Mouse (Mus musculus): ENCODE measurements around the gene Rragc. TPM values are rescaled to one million over a fixed set of nuclear protein-coding genes. Genes with fewer than 3 reads are reported as not detected.
A peak's percentile ranks its signal among the peaks of the same experiment; 100 is the strongest.

The Rragc gene
- 80.9 TPM for polyA plus RNA-seq (2021)

- no peaks in the 10 kb centered on the region for H3K27me3 ChIP-seq
- in situ Hi-C loops (cut with MboI; ENCODE audit: low pct_unique_long_range_greater_than_20kb), result loop anchor here (25.0 kb wide), 1 partner anchor 505 kb away; no protein-coding TSS in a partner anchor
- DNase-seq (ENCODE audit: low read depth, low spot score) (peak; percentile 76), ATAC-seq (peak; percentile 98)
- no peak for TF ChIP-seq CTCF (IDR thresholded peaks at IDR 0.05)
- ChIA-PET POLR2A (interaction anchor here (0.6 to 1.3 kb wide), 3 partner anchors 11 to 13 kb away, joined by 3 to 4 read pairs (median 3); partner anchors contain the start of gene Mycbp), CTCF (no interaction called here)
Observed at GRCm38 (mm10) chr4:123916748-123917547, at the start of gene Rragc. Rragc (plus strand) TSS chr4:123917446.

- in situ Hi-C loops (cut with MboI; ENCODE audit: low pct_unique_long_range_greater_than_20kb), result no loop called here
- ChIA-PET CTCF (no interaction called here), POLR2A (no interaction called here)
- TF ChIP-seq CTCF (IDR thresholded peaks at IDR 0.05), result no peak
- H3K27me3 ChIP-seq, result no peaks in the 10 kb centered on the region
- ATAC-seq (no peak), DNase-seq (ENCODE audit: low read depth, low spot score) (no peak)
Observed at GRCm38 (mm10) chr4:123893726-123894125, 23.5 kb upstream of the Rragc start.

GRCm38 (mm10) chr4:123894295-123894694 is 23.0 kb upstream of the Rragc start:
- H3K27me3 ChIP-seq, result no peaks in the 10 kb centered on the region
- ATAC-seq, result no peak
- ChIA-PET POLR2A (no interaction called here), CTCF (no interaction called here)
- no peak for DNase-seq (ENCODE audit: low read depth, low spot score)
- no peak for TF ChIP-seq CTCF (IDR thresholded peaks at IDR 0.05)
- in situ Hi-C loops (cut with MboI; ENCODE audit: low pct_unique_long_range_greater_than_20kb), result no loop called here

- H3K27me3 ChIP-seq, result no peaks in the 10 kb centered on the region
- no peak for TF ChIP-seq CTCF (IDR thresholded peaks at IDR 0.05)
- in situ Hi-C loops (cut with MboI; ENCODE audit: low pct_unique_long_range_greater_than_20kb), result no loop called here
- ChIA-PET CTCF (interaction anchor here (0.7 to 2.6 kb wide), 13 partner anchors 18 to 151 kb away, joined by 3 to 19 read pairs (median 3); no protein-coding TSS in a partner anchor), POLR2A (no interaction called here)
- DNase-seq (ENCODE audit: low read depth, low spot score), result no peak
- no peak for ATAC-seq
Observed at GRCm38 (mm10) chr4:123898696-123899095, 18.6 kb upstream of the Rragc start.

- in situ Hi-C loops (cut with MboI; ENCODE audit: low pct_unique_long_range_greater_than_20kb), result loop anchor here (5.0 to 25.0 kb wide), 2 partner anchors 141 to 491 kb away; no protein-coding TSS in a partner anchor
- ATAC-seq (no peak), DNase-seq (ENCODE audit: low read depth, low spot score) (no peak)
- ChIA-PET CTCF (interaction anchor here (1.2 kb wide), 1 partner anchor 145 kb away, joined by 4 read pairs; no protein-coding TSS in a partner anchor), POLR2A (interaction anchor here (1.5 kb wide), 1 partner anchor 14 kb away, joined by 4 read pairs; the partner anchor contains the start of genes 4930535I16Rik and Rragc)
- TF ChIP-seq CTCF (IDR thresholded peaks at IDR 0.05), result no peak
- no peaks in the 10 kb centered on the region for H3K27me3 ChIP-seq
Observed at GRCm38 (mm10) chr4:123903432-123903831, 13.8 kb upstream of the Rragc start.

GRCm38 (mm10) chr4:123904333-123905125 is 12.7 kb upstream of the Rragc start, which contains the start of gene Mycbp:
Mycbp (plus strand) TSS chr4:123904832.
- in situ Hi-C loops (cut with MboI; ENCODE audit: low pct_unique_long_range_greater_than_20kb), result loop anchor here (5.0 to 25.0 kb wide), 2 partner anchors 142 to 492 kb away; no protein-coding TSS in a partner anchor
- ChIA-PET CTCF (no interaction called here), POLR2A (interaction anchor here (1.5 kb wide), 1 partner anchor 13 kb away, joined by 4 read pairs; the partner anchor contains the start of genes 4930535I16Rik and Rragc)
- no peak for TF ChIP-seq CTCF (IDR thresholded peaks at IDR 0.05)
- DNase-seq (ENCODE audit: low read depth, low spot score), result peak; percentile 88
- ATAC-seq, result peak; percentile 96
- H3K27me3 ChIP-seq, result no peaks in the 10 kb centered on the region

GRCm38 (mm10) chr4:123905126-123905668 is 12.0 kb upstream of the Rragc start:
- no peak for TF ChIP-seq CTCF (IDR thresholded peaks at IDR 0.05)
- ChIA-PET POLR2A (interaction anchor here (0.6 kb wide), 1 partner anchor 26 kb away, joined by 3 read pairs; no protein-coding TSS in a partner anchor), CTCF (no interaction called here)
- DNase-seq (ENCODE audit: low read depth, low spot score), result no peak
- H3K27me3 ChIP-seq, result no peaks in the 10 kb centered on the region
- peak; percentile 56 for ATAC-seq
- in situ Hi-C loops (cut with MboI; ENCODE audit: low pct_unique_long_range_greater_than_20kb), result loop anchor here (25.0 kb wide), 1 partner anchor 493 kb away; no protein-coding TSS in a partner anchor

- POLR2A ChIA-PET, result interaction anchor here (0.8 kb wide), 1 partner anchor 197 kb away, joined by 3 read pairs; no protein-coding TSS in a partner anchor
- DNase-seq (ENCODE audit: low read depth, low spot score), result no peak
- CTCF ChIA-PET, result no interaction called here
- H3K27me3 ChIP-seq, result no peaks in the 10 kb centered on the region
- in situ Hi-C loops (cut with MboI; ENCODE audit: low pct_unique_long_range_greater_than_20kb), result loop anchor here (25.0 kb wide), 1 partner anchor 499 kb away; no protein-coding TSS in a partner anchor
- ATAC-seq, result no peak
- no peak for TF ChIP-seq CTCF (IDR thresholded peaks at IDR 0.05)
Observed at GRCm38 (mm10) chr4:123911503-123911902, 5.7 kb upstream of the Rragc start.

GRCm38 (mm10) chr4:123912431-123912830 is 4.8 kb upstream of the Rragc start:
- ChIA-PET CTCF (no interaction called here), POLR2A (no interaction called here)
- ATAC-seq (no peak), DNase-seq (ENCODE audit: low read depth, low spot score) (no peak)
- in situ Hi-C loops (cut with MboI; ENCODE audit: low pct_unique_long_range_greater_than_20kb), result loop anchor here (25.0 kb wide), 1 partner anchor 500 kb away; no protein-coding TSS in a partner anchor
- H3K27me3 ChIP-seq, result no peaks in the 10 kb centered on the region
- TF ChIP-seq CTCF (IDR thresholded peaks at IDR 0.05), result no peak
